Mouse (Mus musculus): ENCODE data around the gene Nfil3. TPM values are rescaled to one million over a fixed set of nuclear protein-coding genes. Genes with fewer than 3 reads are reported as not detected.

The Nfil3 gene
- polyA plus RNA-seq, 1 experiment: 4.0 TPM

DNA sequence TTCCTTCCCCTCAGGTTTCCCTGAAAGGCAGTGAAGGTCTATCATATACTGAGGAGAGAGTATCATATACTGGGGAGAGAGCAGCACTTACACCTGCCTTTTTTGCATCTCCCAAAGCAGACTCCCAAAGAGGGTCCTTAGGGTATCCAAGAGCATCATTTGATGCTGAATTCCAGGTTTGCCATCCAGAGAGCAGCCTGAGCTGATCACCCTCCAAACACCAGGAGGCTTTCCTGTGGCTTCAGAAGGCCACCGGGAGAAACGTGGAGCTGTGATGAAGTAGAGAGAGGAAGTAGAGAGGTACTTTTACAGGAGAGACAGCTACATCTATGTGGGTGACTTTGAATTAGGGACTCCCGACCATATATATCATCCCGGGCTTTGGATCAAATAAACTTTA, 3.1 kb downstream of the Nfil3 start:
- no peak for TF ChIP-seq POLR2A (IDR thresholded peaks at IDR 0.05; ENCODE audit: low read depth, low read length)
- no peak for DNase-seq
- Histone ChIP-seq H3K27ac (ENCODE audit: insufficient read depth, low read depth, low read length) (no peak overlapping the region), H3K36me3 (ENCODE audit: control insufficient read depth, insufficient read depth, low read length) (no peaks in the 10 kb centered on the region), H3K27me3 (replicated peaks; ENCODE audit: control insufficient read depth, insufficient read depth, low read length) (no peaks in the 10 kb centered on the region), H3K4me3 (ENCODE audit: insufficient read depth, low read depth, low read length) (no peak overlapping the region; the same call in 1 of the 2 replicates), H3K4me1 (ENCODE audit: control insufficient read depth, insufficient read depth, low read length) (peaks cover 31% of the 10 kb centered on the region)
- 50% methylated on average over 4 of the region's 4 CpGs for WGBS

DNA sequence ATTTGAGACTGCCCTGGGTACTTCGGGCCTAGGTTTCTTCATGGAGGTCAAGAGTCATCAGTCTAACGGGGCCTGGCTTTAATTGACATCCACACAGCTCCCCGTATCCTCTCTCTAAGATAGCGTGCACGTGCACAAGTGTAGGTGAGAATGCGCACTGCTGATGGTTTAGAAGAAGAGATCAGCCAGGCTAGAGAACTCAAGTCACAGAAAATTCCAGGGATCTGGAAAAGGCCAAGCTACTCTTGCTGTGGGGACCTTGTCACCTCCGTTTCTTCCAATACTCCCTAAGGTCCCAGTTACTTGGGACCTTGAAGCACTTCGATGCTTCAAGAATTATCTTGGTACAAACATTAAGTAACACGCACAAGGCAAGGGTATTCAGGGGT, 3.7 kb downstream of the Nfil3 start:
- Histone ChIP-seq H3K27ac (ENCODE audit: insufficient read depth, low read depth, low read length) (no peak overlapping the region), H3K4me1 (ENCODE audit: control insufficient read depth, insufficient read depth, low read length) (peaks cover 32% of the 10 kb centered on the region)
- 81% methylated on average over 9 of the region's 9 CpGs for WGBS

GRCm38 (mm10) chr13:52976510-52977220, 4.2 kb downstream of the Nfil3 start:
- 42% methylated on average over 16 of the region's 16 CpGs for WGBS
- TF ChIP-seq POLR2A (IDR thresholded peaks at IDR 0.05; ENCODE audit: low read depth, low read length) (no peak), CTCF (conservative IDR thresholded peaks at IDR 0.05; ENCODE audit: insufficient read depth, insufficient read length, low read depth, low read length) (no peak)
- no peaks in the 10 kb centered on the region for H3K36me3 ChIP-seq (ENCODE audit: control insufficient read depth, insufficient read depth, low read length)
- H3K27ac ChIP-seq (ENCODE audit: insufficient read depth, low read depth, low read length): 0 out of 2 replicates have a peak overlapping the region, but pooled peaks have one; percentile 8
- no peaks in the 10 kb centered on the region for H3K27me3 ChIP-seq (replicated peaks; ENCODE audit: control insufficient read depth, insufficient read depth, low read length)
- peaks cover 28% of the 10 kb centered on the region for H3K4me1 ChIP-seq (ENCODE audit: control insufficient read depth, insufficient read depth, low read length)
- peak; percentile 34 for DNase-seq
- no peak overlapping the region for H3K4me3 ChIP-seq (ENCODE audit: insufficient read depth, low read depth, low read length)

More for the DNA sequence above, 3.7 kb downstream of the Nfil3 start:
- Histone ChIP-seq H3K27me3 (replicated peaks; ENCODE audit: control insufficient read depth, insufficient read depth, low read length) (no peaks in the 10 kb centered on the region), H3K36me3 (ENCODE audit: control insufficient read depth, insufficient read depth, low read length) (no peaks in the 10 kb centered on the region), H3K4me3 (ENCODE audit: insufficient read depth, low read depth, low read length) (no peak overlapping the region)
- TF ChIP-seq CTCF (conservative IDR thresholded peaks at IDR 0.05; ENCODE audit: insufficient read depth, insufficient read length, low read depth, low read length) (no peak), POLR2A (IDR thresholded peaks at IDR 0.05; ENCODE audit: low read depth, low read length) (no peak)
- no peak for DNase-seq

DNA sequence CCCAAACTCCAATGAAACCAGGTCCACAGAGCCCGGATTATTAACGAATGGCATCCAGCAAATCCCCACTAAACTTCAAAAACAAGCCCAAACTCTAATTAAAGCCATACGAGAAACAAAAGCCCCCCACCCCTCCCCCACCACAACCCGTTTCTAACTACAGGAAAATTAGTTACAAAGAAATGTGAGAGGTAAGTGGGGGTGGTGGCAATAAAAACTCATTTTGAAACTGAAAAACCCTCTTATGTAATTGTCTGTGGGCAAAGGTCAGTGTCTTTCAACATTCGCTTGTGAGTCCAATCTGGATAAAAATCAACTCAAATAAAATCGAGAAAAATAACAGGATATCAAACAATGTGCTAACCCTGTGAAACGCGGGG, 4.8 kb downstream of the Nfil3 start:
- 42% methylated on average over 8 of the region's 8 CpGs for WGBS
- H3K4me1 ChIP-seq (ENCODE audit: control insufficient read depth, insufficient read depth, low read length): peaks cover 28% of the 10 kb centered on the region
- TF ChIP-seq CTCF (conservative IDR thresholded peaks at IDR 0.05; ENCODE audit: insufficient read depth, insufficient read length, low read depth, low read length) (no peak), POLR2A (IDR thresholded peaks at IDR 0.05; ENCODE audit: low read depth, low read length) (no peak)
- H3K27ac ChIP-seq (ENCODE audit: insufficient read depth, low read depth, low read length): 0 out of 2 replicates have a peak overlapping the region, but pooled peaks have one; percentile 8
- DNase-seq: peak; percentile 89
- H3K4me3 ChIP-seq (ENCODE audit: insufficient read depth, low read depth, low read length): no peak overlapping the region
- H3K27me3 ChIP-seq (replicated peaks; ENCODE audit: control insufficient read depth, insufficient read depth, low read length): no peaks in the 10 kb centered on the region
- H3K36me3 ChIP-seq (ENCODE audit: control insufficient read depth, insufficient read depth, low read length): no peaks in the 10 kb centered on the region

- Histone ChIP-seq H3K36me3 (ENCODE audit: control insufficient read depth, insufficient read depth, low read length) (no peaks in the 10 kb centered on the region), H3K4me1 (ENCODE audit: control insufficient read depth, insufficient read depth, low read length) (peaks cover 28% of the 10 kb centered on the region), H3K4me3 (ENCODE audit: insufficient read depth, low read depth, low read length) (no peak overlapping the region), H3K27ac (ENCODE audit: insufficient read depth, low read depth, low read length) (no peak overlapping the region), H3K27me3 (replicated peaks; ENCODE audit: control insufficient read depth, insufficient read depth, low read length) (no peaks in the 10 kb centered on the region)
- peak; percentile 95 for DNase-seq
- 47% methylated on average over 3 of the region's 3 CpGs for WGBS
- TF ChIP-seq CTCF (conservative IDR thresholded peaks at IDR 0.05; ENCODE audit: insufficient read depth, insufficient read length, low read depth, low read length): no peak
- no peak for TF ChIP-seq POLR2A (IDR thresholded peaks at IDR 0.05; ENCODE audit: low read depth, low read length)
These were observed 6.2 kb downstream of the Nfil3 start for GRCm38 (mm10) chr13:52974676-52975075.

- H3K4me1 ChIP-seq (ENCODE audit: control insufficient read depth, insufficient read depth, low read length): peaks cover 24% of the 10 kb centered on the region
- H3K36me3 ChIP-seq (ENCODE audit: control insufficient read depth, insufficient read depth, low read length): no peaks in the 10 kb centered on the region
- H3K4me3 ChIP-seq (ENCODE audit: insufficient read depth, low read depth, low read length): no peak overlapping the region
- WGBS: 95% methylated on average over 10 of the region's 10 CpGs
- H3K27ac ChIP-seq (ENCODE audit: insufficient read depth, low read depth, low read length): no peak overlapping the region
- no peaks in the 10 kb centered on the region for H3K27me3 ChIP-seq (replicated peaks; ENCODE audit: control insufficient read depth, insufficient read depth, low read length)
- TF ChIP-seq POLR2A (IDR thresholded peaks at IDR 0.05; ENCODE audit: low read depth, low read length): no peak
- no peak for TF ChIP-seq CTCF (conservative IDR thresholded peaks at IDR 0.05; ENCODE audit: insufficient read depth, insufficient read length, low read depth, low read length)
- DNase-seq: no peak
These were observed 7.4 kb downstream of the Nfil3 start for GRCm38 (mm10) chr13:52973427-52973826.

DNA sequence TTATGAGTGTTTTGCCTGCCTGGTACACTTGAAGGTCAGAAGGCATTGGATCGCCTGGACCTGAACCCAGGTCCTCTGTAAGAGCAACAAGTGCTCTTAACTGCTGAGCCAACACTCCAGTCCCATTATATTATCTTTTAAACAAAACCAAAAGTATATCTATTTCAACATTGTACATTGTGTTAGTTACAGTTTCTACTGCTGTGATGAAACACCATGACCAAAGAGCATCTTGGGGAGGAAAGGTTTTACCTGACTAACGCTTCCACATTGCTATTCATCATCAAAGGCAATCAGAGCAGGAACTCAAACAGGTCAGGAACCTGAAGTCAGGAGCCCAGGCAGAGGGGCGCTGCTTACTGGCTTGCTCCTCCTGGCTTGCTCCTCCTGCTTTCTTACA, 8.2 kb downstream of the Nfil3 start:
- WGBS: 87% methylated on average over 3 of the region's 3 CpGs

More for the DNA sequence above, 8.2 kb downstream of the Nfil3 start:
- H3K4me1 ChIP-seq (ENCODE audit: control insufficient read depth, insufficient read depth, low read length): peaks cover 18% of the 10 kb centered on the region
- H3K4me3 ChIP-seq (ENCODE audit: insufficient read depth, low read depth, low read length): no peak overlapping the region
- no peaks in the 10 kb centered on the region for H3K27me3 ChIP-seq (replicated peaks; ENCODE audit: control insufficient read depth, insufficient read depth, low read length)
- no peak for DNase-seq
- H3K36me3 ChIP-seq (ENCODE audit: control insufficient read depth, insufficient read depth, low read length): peaks cover 2% of the 10 kb centered on the region; the same call in 1 of the 2 replicates
- no peak for TF ChIP-seq POLR2A (IDR thresholded peaks at IDR 0.05; ENCODE audit: low read depth, low read length)
- no peak for TF ChIP-seq CTCF (conservative IDR thresholded peaks at IDR 0.05; ENCODE audit: insufficient read depth, insufficient read length, low read depth, low read length)
- H3K27ac ChIP-seq (ENCODE audit: insufficient read depth, low read depth, low read length): no peak overlapping the region

Data from kidney, adult 2 months (tissue).